Mouse (Mus musculus): Measurements from ENCODE around the gene Hist1h2af. TPM values are rescaled to one million over a fixed set of nuclear protein-coding genes. Genes with fewer than 3 reads are reported as not detected.
"Not testable (repeated sequence)": the region's sequence is repeated elsewhere in the genome, so short reads cannot be mapped to it uniquely, and the experiment has no call there.

Hist1h2af gene
- polyA plus RNA-seq, 1 experiment from 2014 or later = 5.4 TPM

GRCm38 (mm10) chr13:23554925-23555838 is 21.5 kb downstream of the Hist1h2af start:
- Histone ChIP-seq H3K27me3 (ENCODE audit: control insufficient read depth, insufficient read depth, low read length) (no peaks in the 10 kb centered on the region), H3K27ac (replicated peaks in 1 of 2; ENCODE audit: control insufficient read depth in 1 of 2, insufficient read depth in 1 of 2, low read depth in 2 of 2, low read length in 2 of 2) (peak overlapping the region; percentile 97 to 98), H3K9me3 (ENCODE audit: control insufficient read depth, low read length) (no peaks in the 10 kb centered on the region), H3K36me3 (ENCODE audit: control insufficient read depth, insufficient read depth, low read length) (no peaks in the 10 kb centered on the region), H3K9ac (ENCODE audit: low read length) (peak overlapping the region; percentile 94), H3K4me2 (ENCODE audit: low read length) (peak overlapping the region; percentile 85), H3K4me1 (ENCODE audit: control insufficient read depth in 2 of 2, insufficient read depth in 2 of 2, low read length in 2 of 2) (peaks cover 0 to 13% of the 10 kb centered on the region in 2 experiments; a peak in 3 of 4 replicates), H3K4me3 (ENCODE audit: control insufficient read depth in 1 of 2, insufficient read depth in 1 of 2, low read depth in 1 of 2, low read length in 2 of 2) (peak overlapping the region; percentile 62 to 69)
- peak; percentile 79 for ATAC-seq (ENCODE audit: insufficient number of reproducible peaks, insufficient read depth, low FRiP score, low read depth)
- WGBS = under 1% methylated on average over 54 of the region's 54 CpGs

GRCm38 (mm10) chr13:23555839-23556416 is 22.2 kb downstream of the Hist1h2af start:
- under 1% methylated on average over 18 of the region's 18 CpGs for WGBS
- H3K27ac ChIP-seq (replicated peaks in 1 of 2; ENCODE audit: control insufficient read depth in 1 of 2, insufficient read depth in 1 of 2, low read depth in 2 of 2, low read length in 2 of 2) = peak overlapping the region; percentile 97 to 98
- ATAC-seq (ENCODE audit: insufficient number of reproducible peaks, insufficient read depth, low FRiP score, low read depth) = peak; percentile 78
- H3K4me1 ChIP-seq (ENCODE audit: control insufficient read depth in 2 of 2, insufficient read depth in 2 of 2, low read length in 2 of 2) = peaks cover 0 to 8% of the 10 kb centered on the region in 2 experiments; a peak in 3 of 4 replicates
- peak overlapping the region; percentile 62 to 69 for H3K4me3 ChIP-seq (ENCODE audit: control insufficient read depth in 1 of 2, insufficient read depth in 1 of 2, low read depth in 1 of 2, low read length in 2 of 2)
- H3K4me2 ChIP-seq (ENCODE audit: low read length) = peak overlapping the region; percentile 85
- H3K9me3 ChIP-seq (ENCODE audit: control insufficient read depth, low read length) = no peaks in the 10 kb centered on the region
- H3K9ac ChIP-seq (ENCODE audit: low read length) = peak overlapping the region; percentile 94
- H3K36me3 ChIP-seq (ENCODE audit: control insufficient read depth, insufficient read depth, low read length) = no peaks in the 10 kb centered on the region
- no peaks in the 10 kb centered on the region for H3K27me3 ChIP-seq (ENCODE audit: control insufficient read depth, insufficient read depth, low read length)

GRCm38 (mm10) chr13:23556906-23557305 is 23.2 kb downstream of the Hist1h2af start:
- Histone ChIP-seq H3K9me3 (ENCODE audit: control insufficient read depth, low read length) (no peaks in the 10 kb centered on the region), H3K27ac (replicated peaks in 1 of 2; ENCODE audit: control insufficient read depth in 1 of 2, insufficient read depth in 1 of 2, low read depth in 2 of 2, low read length in 2 of 2) (peak overlapping the region in 1 of 2 experiments; percentile 98; a peak in 2 of 4 replicates), H3K4me3 (ENCODE audit: control insufficient read depth in 1 of 2, insufficient read depth in 1 of 2, low read depth in 1 of 2, low read length in 2 of 2) (no peak overlapping the region), H3K36me3 (ENCODE audit: control insufficient read depth, insufficient read depth, low read length) (no peaks in the 10 kb centered on the region), H3K4me2 (ENCODE audit: low read length) (peak overlapping the region; percentile 85; the same call in 1 of the 2 replicates), H3K27me3 (ENCODE audit: control insufficient read depth, insufficient read depth, low read length) (no peaks in the 10 kb centered on the region), H3K4me1 (ENCODE audit: control insufficient read depth in 2 of 2, insufficient read depth in 2 of 2, low read length in 2 of 2) (peaks cover 0 to 8% of the 10 kb centered on the region in 2 experiments; a peak in 3 of 4 replicates), H3K9ac (ENCODE audit: low read length) (no peak overlapping the region)
- ATAC-seq (ENCODE audit: insufficient number of reproducible peaks, insufficient read depth, low FRiP score, low read depth) = no peak
- 65% methylated on average over 3 of the region's 3 CpGs for WGBS

- ATAC-seq (ENCODE audit: insufficient number of reproducible peaks, insufficient read depth, low FRiP score, low read depth); H3K27me3 ChIP-seq (ENCODE audit: control insufficient read depth, insufficient read depth, low read length); H3K4me3 ChIP-seq (ENCODE audit: control insufficient read depth in 1 of 2, insufficient read depth in 1 of 2, low read depth in 1 of 2, low read length in 2 of 2); H3K9ac ChIP-seq (ENCODE audit: low read length); H3K4me1 ChIP-seq (ENCODE audit: control insufficient read depth in 2 of 2, insufficient read depth in 2 of 2, low read length in 2 of 2); H3K4me2 ChIP-seq (ENCODE audit: low read length); H3K27ac ChIP-seq (replicated peaks in 1 of 2; ENCODE audit: control insufficient read depth in 1 of 2, insufficient read depth in 1 of 2, low read depth in 2 of 2, low read length in 2 of 2); H3K9me3 ChIP-seq (ENCODE audit: control insufficient read depth, low read length); H3K36me3 ChIP-seq (ENCODE audit: control insufficient read depth, insufficient read depth, low read length): not testable (repeated sequence)
- 48% methylated on average over 2 of the region's 2 CpGs for WGBS
These were observed 27.0 kb downstream of the Hist1h2af start for GRCm38 (mm10) chr13:23560699-23561098.

- Histone ChIP-seq H3K4me2 (ENCODE audit: low read length) (peak overlapping the region; percentile 74), H3K27ac (replicated peaks in 1 of 2; ENCODE audit: control insufficient read depth in 1 of 2, insufficient read depth in 1 of 2, low read depth in 2 of 2, low read length in 2 of 2) (peak overlapping the region in 1 of 2 experiments; percentile 99; a peak in 2 of 4 replicates)
- ATAC-seq (ENCODE audit: insufficient number of reproducible peaks, insufficient read depth, low FRiP score, low read depth) = not testable (repeated sequence)
These were observed 27.8 kb downstream of the Hist1h2af start for GRCm38 (mm10) chr13:23561531-23561882.

GRCm38 (mm10) chr13:23561883-23562659 is 28.4 kb downstream of the Hist1h2af start, which contains the start of gene Hist1h3e:
Gene Hist1h3e (minus strand): TSS chr13:23562369.
- H3K4me1 ChIP-seq (ENCODE audit: control insufficient read depth in 2 of 2, insufficient read depth in 2 of 2, low read length in 2 of 2); H3K36me3 ChIP-seq (ENCODE audit: control insufficient read depth, insufficient read depth, low read length); H3K27me3 ChIP-seq (ENCODE audit: control insufficient read depth, insufficient read depth, low read length); H3K9me3 ChIP-seq (ENCODE audit: control insufficient read depth, low read length): not testable (repeated sequence)
- Histone ChIP-seq H3K9ac (ENCODE audit: low read length) (peak within 1 kb of the TSS; percentile 71), H3K4me3 (ENCODE audit: control insufficient read depth in 1 of 2, insufficient read depth in 1 of 2, low read depth in 1 of 2, low read length in 2 of 2) (peak within 1 kb of the TSS; percentile 44 to 56), H3K4me2 (ENCODE audit: low read length) (peak within 1 kb of the TSS; percentile 74), H3K27ac (replicated peaks in 1 of 2; ENCODE audit: control insufficient read depth in 1 of 2, insufficient read depth in 1 of 2, low read depth in 2 of 2, low read length in 2 of 2) (peak within 1 kb of the TSS; percentile 89 to 99)
- WGBS = under 1% methylated on average over 44 of the region's 67 CpGs
- peak; percentile 87 for ATAC-seq (ENCODE audit: insufficient number of reproducible peaks, insufficient read depth, low FRiP score, low read depth)

More at GRCm38 (mm10) chr13:23561531-23561882, 27.8 kb downstream of the Hist1h2af start:
- 0% methylated on average over 2 of the region's 5 CpGs for WGBS
- not testable (repeated sequence) for H3K27me3 ChIP-seq (ENCODE audit: control insufficient read depth, insufficient read depth, low read length); H3K4me1 ChIP-seq (ENCODE audit: control insufficient read depth in 2 of 2, insufficient read depth in 2 of 2, low read length in 2 of 2); H3K9me3 ChIP-seq (ENCODE audit: control insufficient read depth, low read length); H3K36me3 ChIP-seq (ENCODE audit: control insufficient read depth, insufficient read depth, low read length)
- Histone ChIP-seq H3K4me3 (ENCODE audit: control insufficient read depth in 1 of 2, insufficient read depth in 1 of 2, low read depth in 1 of 2, low read length in 2 of 2) (peak overlapping the region; percentile 44 to 56; a peak in 2 of 4 replicates), H3K9ac (ENCODE audit: low read length) (peak overlapping the region; percentile 71; the same call in 1 of the 2 replicates)

All from heart, embryonic 14.5 days (tissue).